Mouse (Mus musculus): Measurements from ENCODE around the gene 4833439L19Rik.

Gene 4833439L19Rik

DNA sequence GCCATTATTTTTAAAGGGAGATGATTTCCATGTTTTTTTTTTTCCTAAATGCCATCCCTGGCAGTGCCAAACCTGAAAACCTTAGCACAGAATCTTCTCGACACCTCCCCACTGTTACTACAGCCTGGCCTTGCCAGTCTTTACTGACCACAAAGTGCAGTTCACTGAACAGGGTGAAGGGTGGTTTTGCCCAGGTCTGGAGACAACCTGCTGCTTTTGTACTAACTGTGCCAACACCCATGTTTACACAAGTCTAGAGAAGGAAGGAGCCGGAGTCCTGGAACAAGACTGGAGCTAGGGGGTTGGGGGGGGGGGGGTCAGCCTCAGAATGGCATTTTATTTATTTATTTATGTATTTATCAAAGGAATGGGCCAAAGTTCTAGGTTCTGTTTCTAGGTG is 16.1 kb upstream of the 4833439L19Rik start:
- no peak for DNase-seq

DNA sequence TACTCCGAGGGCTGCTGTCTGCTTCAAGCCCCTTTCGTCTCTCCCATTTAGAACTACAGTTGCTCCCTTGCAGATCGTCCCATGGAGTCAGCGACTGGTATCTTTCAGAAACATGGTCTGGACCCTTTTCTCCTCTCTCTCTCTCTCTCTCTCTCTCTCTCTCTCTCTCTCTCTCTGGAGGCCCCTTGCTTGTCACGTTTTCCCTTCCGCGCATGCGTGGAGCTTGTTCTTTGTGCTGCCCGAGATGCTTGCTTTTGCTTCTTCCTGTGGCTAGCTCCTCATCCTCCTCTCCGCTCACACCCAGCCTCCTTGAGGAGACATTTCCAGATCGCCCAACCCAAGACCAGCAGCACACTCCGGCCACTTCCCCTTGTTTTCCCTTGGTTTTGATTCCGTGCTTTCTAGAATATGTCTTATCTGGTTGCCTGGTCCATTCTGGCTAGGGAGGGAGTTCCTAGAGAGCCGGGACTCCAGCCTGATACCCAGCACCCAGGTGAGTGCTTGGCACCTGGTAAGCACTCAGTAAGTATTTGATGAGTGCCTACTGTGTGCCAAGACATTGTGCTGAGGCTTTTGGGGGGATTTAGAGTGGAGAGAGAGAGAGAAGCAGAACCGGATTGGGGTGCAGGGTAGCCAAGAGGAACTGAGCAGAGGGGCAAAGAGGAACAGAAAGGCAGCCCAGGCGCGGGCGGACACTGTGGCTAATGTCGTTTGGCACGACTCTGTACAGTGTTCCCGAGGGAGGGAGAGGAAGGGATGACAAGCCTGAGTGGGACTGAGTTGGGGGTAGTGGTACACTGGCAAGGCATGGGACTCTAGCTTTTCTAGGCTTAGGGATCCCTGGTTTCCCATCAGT is 12.6 kb upstream of the 4833439L19Rik start:
- no peak for DNase-seq

DNA sequence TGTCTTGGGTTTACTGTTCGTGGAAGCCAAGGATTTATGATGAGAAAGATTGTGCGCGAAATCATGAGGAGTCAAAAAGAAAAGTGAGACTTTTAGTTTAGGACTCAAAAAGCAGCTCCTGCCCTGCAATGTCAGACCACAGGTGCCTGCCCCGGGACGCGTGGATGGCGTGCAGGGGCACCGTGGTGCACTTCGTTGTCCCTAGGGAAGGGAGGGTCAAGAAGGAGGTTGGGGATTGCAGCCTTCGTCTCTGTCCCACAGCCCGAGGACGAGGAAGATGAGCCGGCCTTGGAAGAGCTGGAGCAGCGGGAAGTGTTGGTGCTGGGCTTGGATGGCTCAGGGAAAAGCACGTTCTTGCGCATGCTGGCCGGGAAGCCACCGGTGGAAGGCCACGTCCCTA is 10.3 kb upstream of the 4833439L19Rik start:
- DNase-seq, result no peak

DNA sequence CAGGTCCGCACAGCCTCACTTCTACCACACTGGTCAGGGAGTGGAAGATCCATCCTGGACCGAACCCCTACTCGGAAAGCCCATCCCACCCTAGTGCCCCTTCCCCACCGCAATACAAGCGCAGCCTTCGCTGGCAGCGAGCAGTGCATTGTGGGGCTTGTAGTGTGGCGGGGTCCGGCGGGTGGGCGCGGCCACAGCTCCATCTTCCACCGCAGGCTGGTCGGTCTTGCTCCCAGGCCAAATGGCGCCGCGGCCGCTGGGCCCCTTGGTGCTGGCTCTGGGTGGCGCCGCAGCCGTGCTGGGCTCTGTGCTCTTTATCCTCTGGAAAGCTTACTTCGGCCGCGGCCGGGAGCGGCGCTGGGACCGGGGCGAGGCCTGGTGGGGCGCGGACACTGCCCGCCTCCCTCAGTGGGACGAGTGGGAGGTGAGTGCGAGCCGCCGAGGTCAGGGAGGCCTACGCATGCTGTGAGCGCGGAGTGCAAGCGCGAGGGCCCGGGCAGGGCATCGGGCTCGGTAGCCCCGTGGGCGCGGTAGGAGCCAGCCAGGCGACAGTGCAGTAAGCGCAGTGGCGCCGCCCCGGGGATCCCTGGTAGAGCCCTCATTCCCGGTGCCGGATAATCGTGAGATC is 9.7 kb upstream of the 4833439L19Rik start, which contains the start of gene Arl10:
Gene Arl10, plus strand, starts transcription at position 162 of the 628 bp plus-strand sequence.
- peak; percentile 83 for DNase-seq

DNA sequence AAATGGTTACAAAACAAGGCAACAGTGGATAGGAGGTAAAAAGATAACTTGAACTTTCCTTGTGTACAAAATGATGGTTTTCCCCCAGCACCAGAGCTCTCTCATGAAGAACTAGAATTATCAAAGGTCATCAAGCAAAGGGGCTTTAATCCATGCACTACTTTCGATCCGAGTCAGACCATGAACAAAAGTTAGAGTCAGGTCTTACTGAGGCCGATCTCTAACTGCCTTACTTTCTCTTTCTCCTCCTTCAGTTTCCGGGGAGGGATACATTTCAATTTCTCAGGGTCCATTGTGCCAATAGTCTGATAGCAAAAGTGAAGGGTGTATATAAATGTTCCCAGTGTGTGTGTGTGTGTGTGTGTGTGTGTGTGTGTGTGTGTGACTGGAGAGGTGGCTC is 7.4 kb upstream of the 4833439L19Rik start:
- no peak for DNase-seq

DNA sequence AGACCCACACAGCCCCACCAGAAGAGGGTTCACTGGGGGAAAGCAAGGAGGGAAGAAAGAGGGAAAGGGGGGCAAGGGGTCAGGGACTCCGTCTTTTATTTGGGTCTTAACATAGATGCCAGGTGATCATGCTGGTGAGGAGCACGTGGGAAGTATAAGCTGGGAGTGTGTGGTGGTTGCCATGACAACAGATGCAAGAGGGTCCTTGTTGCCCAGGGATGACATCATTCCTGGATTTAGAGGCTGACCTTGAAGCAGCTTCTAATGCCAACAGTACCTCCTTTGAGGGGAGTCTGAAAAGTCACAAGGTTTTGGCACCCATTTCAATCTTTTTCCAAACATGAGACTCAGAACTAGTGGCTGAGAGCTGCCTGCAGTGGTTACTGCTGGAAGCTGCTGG is 6.4 kb upstream of the 4833439L19Rik start:
- no peak for DNase-seq

DNA sequence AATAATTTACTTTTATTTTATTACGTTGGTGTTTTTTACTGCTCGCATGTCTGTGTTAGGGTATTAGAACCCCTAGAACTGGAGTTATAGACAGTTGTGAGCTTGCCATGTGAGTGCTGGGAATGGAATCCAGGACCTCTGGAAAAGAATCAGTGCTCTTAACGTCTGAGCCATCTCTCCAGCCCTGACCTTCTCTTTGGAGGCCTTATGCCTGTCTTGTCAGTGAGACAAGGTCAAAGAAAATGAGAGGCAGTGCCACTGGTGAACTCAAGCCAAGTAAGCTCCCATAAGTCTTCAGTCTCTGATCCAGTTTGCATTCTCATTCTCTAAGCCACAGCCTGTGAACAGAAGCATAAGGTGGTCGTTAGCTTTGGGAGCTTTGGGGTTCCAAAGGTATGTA is 5.5 kb upstream of the 4833439L19Rik start:
- DNase-seq, result no peak

DNA sequence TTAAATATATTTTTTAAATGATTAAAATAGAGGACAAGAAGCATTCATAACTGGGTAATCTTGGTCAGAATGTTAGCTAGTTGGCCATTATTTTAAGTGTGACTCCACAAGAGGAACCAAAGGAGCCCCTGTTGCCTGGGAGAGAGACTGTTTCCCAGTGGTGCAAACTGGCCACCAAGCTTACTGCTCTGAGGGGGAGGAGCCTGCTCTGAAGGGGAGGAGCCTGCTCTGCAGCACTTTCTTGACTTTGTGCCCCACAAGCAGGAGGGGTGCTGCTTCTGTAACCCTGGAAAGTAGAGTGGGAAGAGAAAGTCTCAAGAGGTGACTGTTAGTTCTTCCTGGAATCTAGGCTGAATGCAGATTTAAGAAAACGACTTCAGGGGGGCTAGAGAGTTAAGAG is 4.0 kb upstream of the 4833439L19Rik start:
- DNase-seq, result no peak

DNA sequence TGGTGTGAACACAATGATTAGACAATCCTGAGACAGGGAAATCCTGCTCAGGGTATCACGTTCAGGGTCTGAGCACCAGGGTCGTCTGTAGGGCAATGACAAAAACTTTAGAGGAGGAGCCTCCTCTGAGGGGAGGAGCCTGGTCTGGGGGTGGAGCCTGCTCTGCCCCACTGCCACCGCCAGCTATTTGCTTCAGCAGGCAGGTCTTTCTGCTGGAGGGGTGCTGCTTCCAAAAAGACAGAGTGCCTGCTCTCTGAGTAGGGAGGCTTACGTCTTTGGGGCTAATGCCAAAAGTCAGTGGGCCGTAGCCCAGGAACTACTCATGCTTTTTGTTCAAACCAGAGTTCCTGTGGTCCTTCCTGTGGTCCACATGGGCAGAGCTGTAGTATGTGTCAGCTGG is 3.1 kb upstream of the 4833439L19Rik start:
- no peak for DNase-seq

DNA sequence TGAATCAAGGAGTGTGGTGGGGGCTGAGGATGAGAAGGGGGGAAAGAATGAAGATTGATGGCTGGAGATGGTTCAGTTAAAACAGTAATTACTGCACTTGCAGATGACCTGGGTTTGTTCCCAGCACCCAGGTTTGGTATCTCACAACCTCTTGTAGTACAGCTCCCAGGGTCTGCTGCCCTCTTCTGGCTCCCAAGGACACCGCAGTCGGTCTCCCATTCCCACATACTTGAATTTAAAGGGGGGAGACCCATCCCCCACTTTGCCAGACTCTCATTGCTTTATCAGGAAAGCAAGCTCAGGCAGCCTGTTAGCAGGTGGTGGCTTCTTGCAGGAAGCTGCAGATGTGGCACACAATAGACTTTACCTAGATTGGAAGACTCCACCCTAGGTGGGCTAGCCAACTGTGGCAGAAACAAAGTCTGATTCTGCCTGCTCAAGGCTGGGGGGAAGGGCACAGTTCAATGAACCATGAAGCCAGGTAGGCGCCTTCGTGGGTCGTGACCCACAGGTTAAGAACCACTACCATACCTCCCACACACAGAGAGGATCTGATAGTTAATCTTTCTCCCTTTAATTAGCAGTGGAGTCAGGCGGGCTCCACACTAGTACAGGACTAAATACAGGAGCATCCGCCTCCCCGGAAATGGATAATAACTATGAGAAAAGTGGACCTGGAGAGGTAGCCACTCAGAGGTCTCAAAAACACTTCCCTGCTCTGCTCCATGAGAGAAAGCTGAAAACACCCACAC is 535 bp upstream of the 4833439L19Rik start:
- DNase-seq, result no peak

DNA sequence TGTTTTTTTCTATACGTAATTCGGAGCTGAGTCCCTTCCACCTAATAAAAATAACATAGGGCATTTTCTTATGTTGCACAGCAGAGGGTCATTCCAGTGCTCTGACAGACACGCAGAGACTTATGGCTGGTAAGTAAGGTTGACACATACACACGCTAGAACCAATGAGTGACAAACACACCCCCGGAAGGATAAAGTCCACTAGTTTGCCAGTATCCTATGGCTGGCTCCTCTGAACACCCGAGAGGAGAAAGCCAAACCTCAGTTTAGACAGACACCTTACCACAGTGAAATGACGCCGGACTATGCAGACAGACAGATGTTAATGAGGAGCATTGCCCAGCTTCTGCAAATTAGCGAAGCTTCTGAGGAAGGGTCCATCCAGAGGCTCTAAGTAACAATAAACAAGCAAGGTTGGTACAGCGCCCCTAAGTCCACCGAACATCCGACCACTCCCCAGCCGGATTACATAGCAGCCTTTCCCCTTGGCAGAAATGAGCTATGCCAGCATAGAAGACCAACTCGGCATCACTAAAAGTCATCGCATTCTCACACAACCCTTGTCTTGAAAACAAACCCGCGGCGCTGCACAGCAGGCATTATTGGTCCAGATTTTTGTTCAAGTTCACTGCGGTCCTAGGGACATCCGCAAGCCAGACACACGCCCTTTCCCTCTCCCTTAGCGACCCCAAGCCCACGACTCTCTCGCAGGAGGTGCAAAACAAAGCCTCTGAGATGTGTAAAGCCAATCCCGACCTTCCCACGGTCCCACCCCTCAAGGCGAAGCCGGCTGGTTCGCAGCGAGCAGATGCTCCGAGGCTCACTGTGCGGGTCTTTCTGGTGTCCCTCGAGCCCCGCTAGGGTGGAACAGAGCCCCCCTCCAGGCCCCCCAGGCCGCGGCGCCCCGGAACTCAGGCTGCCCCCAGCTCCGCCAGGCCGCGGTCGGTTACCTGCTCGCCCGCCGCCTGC is 719 bp downstream of the 4833439L19Rik start:
- DNase-seq, result peak; percentile 12

DNA sequence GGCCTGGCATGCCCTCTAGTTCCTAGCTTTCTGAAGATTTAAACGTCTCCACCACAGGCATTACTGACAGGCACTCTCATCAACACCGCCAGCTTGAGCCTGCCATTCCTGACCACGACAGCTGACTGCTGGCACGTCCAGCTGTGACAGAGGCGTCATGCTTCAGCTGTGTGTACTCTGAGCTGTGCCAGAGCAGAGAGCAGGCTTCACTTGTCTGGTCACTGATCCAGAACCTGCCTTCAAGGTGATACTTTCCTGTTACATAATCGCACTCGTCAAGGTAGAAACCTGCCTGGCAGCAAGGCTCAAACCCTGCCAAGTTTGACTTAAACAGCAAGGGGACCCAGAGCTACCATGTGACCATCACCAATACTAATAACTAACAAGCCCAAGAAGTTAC is 2.7 kb downstream of the 4833439L19Rik start:
- no peak for DNase-seq

DNA sequence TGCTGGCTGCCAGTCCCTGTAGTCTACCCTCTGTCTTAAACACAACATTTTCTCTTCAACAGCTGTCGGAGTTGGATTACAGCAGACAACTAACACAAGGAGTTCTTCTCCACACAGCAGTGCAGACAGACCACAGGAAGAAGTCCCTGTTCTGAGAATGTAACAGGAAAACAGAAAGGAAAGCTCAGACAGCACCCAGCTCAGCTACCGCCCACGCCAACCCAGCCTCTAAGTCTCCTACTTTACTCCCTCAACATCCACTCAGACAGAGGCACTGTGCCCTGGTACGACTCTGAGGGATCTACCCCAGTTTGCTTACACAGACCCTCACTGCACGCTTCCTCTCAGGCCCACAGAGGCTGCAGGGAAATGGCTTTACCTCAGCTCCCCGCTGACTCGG is 4.6 kb downstream of the 4833439L19Rik start:
- DNase-seq, result no peak

DNA sequence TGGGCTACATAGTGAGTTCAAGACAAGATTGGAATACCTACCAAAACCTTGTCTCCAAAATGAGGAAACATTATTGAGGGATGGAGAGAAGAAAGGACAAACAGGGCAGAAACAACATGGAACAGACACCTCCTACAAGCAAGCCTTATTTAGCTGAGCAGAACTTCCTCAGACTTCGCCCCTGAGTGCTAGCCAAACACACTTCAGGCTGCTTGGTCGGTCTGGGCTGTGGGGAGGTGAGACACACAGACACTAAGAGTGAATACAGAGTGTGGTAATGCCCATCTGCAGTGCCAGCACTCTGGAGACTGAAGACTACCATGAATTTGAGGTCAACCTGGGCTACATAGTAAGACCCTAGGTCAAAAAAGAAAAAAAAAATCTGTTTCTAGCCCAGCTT is 5.6 kb downstream of the 4833439L19Rik start:
- DNase-seq, result no peak

DNA sequence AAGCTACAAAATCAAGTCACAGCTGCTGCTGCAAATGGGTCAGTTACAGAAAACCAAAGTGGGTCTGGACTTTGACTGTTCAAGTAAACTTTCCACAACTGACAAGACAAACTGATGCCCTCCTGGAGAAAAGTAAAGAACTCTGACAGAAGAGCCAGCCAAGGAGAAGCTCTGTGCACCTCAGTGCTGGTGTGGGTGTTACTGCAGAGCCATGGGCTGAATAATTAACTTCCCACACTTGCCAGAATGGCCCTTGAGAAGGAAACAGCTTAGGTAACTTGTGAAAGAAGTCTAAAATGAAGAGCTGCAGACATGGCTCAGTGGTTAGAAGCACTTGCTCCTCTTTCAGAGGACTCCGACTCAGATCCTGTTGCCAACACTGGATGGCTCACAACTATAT is 7.6 kb downstream of the 4833439L19Rik start:
- DNase-seq, result no peak

DNA sequence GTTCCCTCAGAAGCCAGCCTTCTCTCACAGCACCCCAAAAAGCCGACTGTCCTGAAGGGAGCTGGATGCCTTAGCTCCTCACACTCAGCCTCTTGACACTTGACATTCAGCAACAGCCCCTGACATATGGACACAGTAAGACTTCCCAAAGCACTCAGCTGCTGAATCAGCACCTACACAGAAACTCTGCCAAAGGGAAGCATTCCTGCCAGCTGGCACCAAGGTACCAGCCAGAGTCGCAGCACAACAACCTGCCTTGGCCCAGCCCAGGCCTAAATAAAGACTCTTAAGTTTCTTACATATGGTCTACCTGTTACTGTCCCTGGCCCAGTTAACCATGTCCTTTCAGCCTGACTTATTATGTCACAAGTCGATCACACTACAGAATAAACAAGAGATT is 8.4 kb downstream of the 4833439L19Rik start:
- DNase-seq, result peak; percentile 33

DNA sequence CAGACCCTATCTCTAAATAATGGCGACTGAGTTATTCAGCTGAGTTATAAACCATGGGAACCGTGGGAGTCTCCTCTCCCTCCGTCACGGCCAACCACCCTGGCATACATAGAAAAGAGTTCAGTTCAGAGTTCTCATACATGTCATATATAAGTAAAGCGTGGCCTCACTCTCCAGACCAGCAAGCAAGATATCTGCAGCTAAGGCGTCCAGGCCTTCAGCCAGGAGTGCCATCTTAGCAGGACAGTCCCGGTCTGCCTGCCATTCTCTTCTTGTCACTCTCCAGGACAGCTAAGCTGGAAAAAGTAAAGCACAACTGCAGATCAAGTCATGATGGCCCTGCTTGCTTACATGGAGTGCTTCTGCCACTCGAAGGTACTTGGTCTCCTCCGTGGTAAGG is 9.1 kb downstream of the 4833439L19Rik start:
- no peak for DNase-seq

DNA sequence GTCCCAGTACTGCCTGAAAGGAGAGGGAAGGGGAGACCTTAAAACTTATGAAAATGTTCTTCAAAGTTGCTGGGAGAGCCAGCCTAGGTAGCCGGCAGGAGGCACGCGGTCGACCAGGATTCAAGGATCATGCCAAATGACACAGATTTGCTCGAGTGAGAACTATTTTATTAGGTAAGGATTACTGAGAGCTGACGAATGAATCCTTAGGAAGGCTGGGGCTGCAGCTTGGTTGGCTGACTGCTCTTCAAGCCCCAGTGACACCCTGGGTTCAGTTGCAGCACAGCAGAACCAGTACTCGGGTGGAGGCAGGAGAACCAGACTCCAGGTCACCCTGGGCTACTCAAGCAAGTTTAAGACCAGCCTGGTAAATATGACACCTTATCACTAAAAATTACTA is 17.2 kb downstream of the 4833439L19Rik start:
- DNase-seq, result no peak

DNA sequence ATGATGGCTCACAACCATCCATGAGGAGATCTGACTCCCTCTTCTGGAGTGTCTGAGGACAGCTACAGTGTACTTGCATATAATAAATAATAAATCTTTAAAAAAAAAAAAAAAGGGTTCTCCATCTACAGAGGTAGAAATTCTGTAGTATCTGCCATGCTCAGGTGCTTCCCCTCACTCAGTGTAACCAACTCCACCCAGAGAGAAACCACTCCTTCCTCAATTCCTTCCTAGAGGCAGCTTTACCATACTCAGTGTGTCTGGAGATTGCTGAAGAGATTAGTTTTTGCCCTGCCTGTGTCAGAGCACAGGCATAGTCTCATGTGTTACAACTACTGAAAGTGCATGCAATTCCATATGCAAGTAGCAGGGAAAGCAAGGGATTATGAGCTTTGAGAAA is 33.1 kb downstream of the 4833439L19Rik start:
- DNase-seq, result no peak

DNA sequence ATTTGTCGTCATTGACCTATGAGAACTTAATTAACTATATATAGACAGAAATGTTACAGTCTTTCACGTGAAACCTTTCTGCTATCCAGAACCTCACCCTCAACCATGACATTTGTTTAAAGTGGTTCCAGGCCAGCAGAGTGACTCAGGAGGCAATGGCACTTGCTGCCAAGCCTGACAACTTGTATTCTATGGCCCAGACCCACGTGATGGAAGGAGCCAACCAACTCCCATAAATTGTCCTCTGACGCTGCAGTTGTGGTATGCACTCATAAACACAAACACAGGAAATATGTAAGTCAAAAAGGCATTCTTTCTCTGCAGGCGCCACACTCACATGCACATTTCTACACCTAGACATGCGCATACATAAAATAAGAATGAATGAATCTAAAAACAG is 38.1 kb downstream of the 4833439L19Rik start:
- DNase-seq, result no peak

DNA sequence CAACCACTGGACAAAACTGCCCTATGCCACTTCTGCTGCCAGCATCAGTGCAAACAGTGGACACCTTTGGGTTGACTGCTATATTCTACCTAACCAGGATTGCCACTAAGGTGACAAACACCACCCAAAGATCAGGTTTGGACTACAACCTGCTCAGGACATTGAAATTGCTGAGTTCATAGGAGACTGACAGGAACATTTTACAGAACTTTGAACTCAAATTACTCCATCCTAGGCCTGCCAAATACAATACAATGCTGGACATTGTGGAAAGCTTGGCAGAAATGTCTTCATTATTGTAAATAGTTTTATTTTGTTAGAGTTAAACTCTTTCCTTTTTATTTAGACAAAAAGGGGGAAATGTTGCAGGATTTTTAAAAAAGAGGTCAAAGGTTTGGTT is 44.1 kb downstream of the 4833439L19Rik start:
- DNase-seq, result no peak

DNA sequence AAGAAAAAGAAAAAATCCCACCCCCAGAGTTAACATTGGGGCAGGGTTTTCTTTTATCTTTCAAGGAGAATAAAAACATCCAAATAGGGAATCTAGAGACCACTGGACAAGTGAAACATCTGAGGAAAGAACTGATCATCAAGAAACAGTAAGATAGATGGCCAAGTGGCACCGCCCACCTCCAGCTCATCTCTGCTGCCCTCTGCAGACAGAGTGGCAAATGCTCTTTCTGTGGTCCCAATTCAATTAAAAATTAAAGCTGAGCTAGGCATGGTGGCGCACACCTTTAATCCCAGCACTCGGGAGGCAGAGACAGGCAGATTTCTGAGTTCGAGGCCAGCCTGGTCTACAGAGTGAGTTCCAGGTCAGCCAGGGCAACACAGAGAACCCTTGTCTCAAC is 45.0 kb downstream of the 4833439L19Rik start:
- DNase-seq, result no peak

DNA sequence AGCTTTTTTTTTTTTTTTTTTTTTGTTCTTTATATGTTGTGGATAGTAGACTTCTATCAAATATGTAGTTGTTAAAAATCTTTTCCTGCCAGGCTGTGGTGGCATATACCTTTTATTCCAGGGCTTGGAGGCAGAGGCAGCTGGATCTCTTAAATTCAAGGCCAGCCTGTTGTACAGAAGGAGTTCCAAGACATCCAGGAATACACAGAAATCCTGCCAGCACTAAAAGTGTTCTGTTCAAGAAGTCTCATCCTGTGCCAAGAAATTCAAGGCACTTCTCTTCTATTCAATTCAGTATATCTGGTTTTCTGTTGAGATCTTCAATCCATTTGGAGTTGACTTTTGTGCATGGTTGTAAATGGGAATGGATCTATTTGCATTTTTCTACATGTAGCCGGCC is 59.3 kb downstream of the 4833439L19Rik start:
- no peak for DNase-seq

Measured in right cerebral cortex, postnatal 25 days (tissue).